Mouse (Mus musculus): ENCODE measurements around the gene Ptprd. TPM values are rescaled to one million over a fixed set of nuclear protein-coding genes. Genes with fewer than 3 reads are reported as not detected.

Gene Ptprd
- total and polyA plus RNA-seq, 3 experiments = not detected

- H3K79me2 ChIP-seq (ENCODE audit: control insufficient read depth, insufficient read depth, low read length, poor library complexity) = no peaks in the 10 kb centered on the region
Measured at GRCm38 (mm10) chr4:76297375-76297774, 1914.4 kb downstream of the Ptprd start.

GRCm38 (mm10) chr4:76292733-76293357 lies 1918.9 kb downstream of the Ptprd start:
- Histone ChIP-seq H3K27ac (ENCODE audit: control insufficient read depth, low read depth, low read length) (no peak overlapping the region), H3K4me1 (ENCODE audit: control insufficient read depth in 1 of 2, insufficient read depth in 2 of 2, low read length in 2 of 2) (no peaks in the 10 kb centered on the region), H3K9me3 (replicated peaks; ENCODE audit: insufficient read depth, low read length) (no peaks in the 10 kb centered on the region), H3K27me3 (ENCODE audit: control insufficient read depth in 1 of 2, insufficient read depth in 2 of 2, low read length in 2 of 2) (no peaks in the 10 kb centered on the region), H3K9ac (ENCODE audit: control insufficient read depth, low read depth, low read length, poor library complexity, severe bottlenecking) (no peak overlapping the region), H3K4me3 (ENCODE audit: control insufficient read depth in 1 of 2, insufficient read depth in 1 of 2, low read depth in 2 of 2, low read length in 2 of 2) (no peak overlapping the region), H3K36me3 (ENCODE audit: control insufficient read depth in 1 of 2, insufficient read depth in 2 of 2, low read length in 2 of 2) (no peaks in the 10 kb centered on the region), H3K79me2 (ENCODE audit: control insufficient read depth, insufficient read depth, low read length, poor library complexity) (no peaks in the 10 kb centered on the region)
- no peak for TF ChIP-seq POLR2AphosphoS5 (IDR thresholded peaks at IDR 0.05; ENCODE audit: borderline replicate concordance, low read depth, low read length)
- no peak for DNase-seq (ENCODE audit: low read depth, low spot score)

More at GRCm38 (mm10) chr4:76297375-76297774, 1914.4 kb downstream of the Ptprd start:
- Histone ChIP-seq H3K27ac (ENCODE audit: control insufficient read depth, low read depth, low read length) (no peak overlapping the region), H3K27me3 (ENCODE audit: control insufficient read depth in 1 of 2, insufficient read depth in 2 of 2, low read length in 2 of 2) (no peaks in the 10 kb centered on the region), H3K4me3 (ENCODE audit: control insufficient read depth in 1 of 2, insufficient read depth in 1 of 2, low read depth in 2 of 2, low read length in 2 of 2) (no peak overlapping the region), H3K9me3 (replicated peaks; ENCODE audit: insufficient read depth, low read length) (no peaks in the 10 kb centered on the region), H3K9ac (ENCODE audit: control insufficient read depth, low read depth, low read length, poor library complexity, severe bottlenecking) (no peak overlapping the region), H3K36me3 (ENCODE audit: control insufficient read depth in 1 of 2, insufficient read depth in 2 of 2, low read length in 2 of 2) (no peaks in the 10 kb centered on the region), H3K4me1 (ENCODE audit: control insufficient read depth in 1 of 2, insufficient read depth in 2 of 2, low read length in 2 of 2) (no peaks in the 10 kb centered on the region)
- no peak for DNase-seq (ENCODE audit: low read depth, low spot score)
- no peak for TF ChIP-seq SIN3A (IDR thresholded peaks at IDR 0.05; ENCODE audit: low read length)
- no peak for TF ChIP-seq TAL1 (IDR thresholded peaks at IDR 0.05; ENCODE audit: low read length)

GRCm38 (mm10) chr4:76290484-76290818 lies 1921.3 kb downstream of the Ptprd start:
- TF ChIP-seq NELFE (IDR thresholded peaks at IDR 0.05; ENCODE audit: low read depth, low read length) (no peak), SMC3 (IDR thresholded peaks at IDR 0.05; ENCODE audit: low read depth, low read length) (no peak), NRF1 (IDR thresholded peaks at IDR 0.05; ENCODE audit: insufficient read depth, low read depth, low read length, poor library complexity, severe bottlenecking) (no peak), ZKSCAN1 (IDR thresholded peaks at IDR 0.05; ENCODE audit: low read depth, low read length) (no peak), KAT2A (conservative IDR thresholded peaks at IDR 0.05; ENCODE audit: low read depth, low read length) (no peak), TCF12 (IDR thresholded peaks at IDR 0.05; ENCODE audit: low read depth, low read length) (no peak), MXI1 (IDR thresholded peaks at IDR 0.05; ENCODE audit: low read depth, low read length) (no peak)
- no peak overlapping the region for H3K9ac ChIP-seq (ENCODE audit: control insufficient read depth, low read depth, low read length, poor library complexity, severe bottlenecking)
- no peaks in the 10 kb centered on the region for H3K79me2 ChIP-seq (ENCODE audit: control insufficient read depth, insufficient read depth, low read length, poor library complexity)
- no peaks in the 10 kb centered on the region for H3K27me3 ChIP-seq (ENCODE audit: control insufficient read depth in 1 of 2, insufficient read depth in 2 of 2, low read length in 2 of 2)
- DNase-seq (ENCODE audit: low read depth, low spot score) = no peak
- no peak overlapping the region for H3K27ac ChIP-seq (ENCODE audit: control insufficient read depth, low read depth, low read length)
- H3K4me3 ChIP-seq (ENCODE audit: control insufficient read depth in 1 of 2, insufficient read depth in 1 of 2, low read depth in 2 of 2, low read length in 2 of 2) = no peak overlapping the region
- no peaks in the 10 kb centered on the region for H3K9me3 ChIP-seq (replicated peaks; ENCODE audit: insufficient read depth, low read length)
- H3K4me1 ChIP-seq (ENCODE audit: control insufficient read depth in 1 of 2, insufficient read depth in 2 of 2, low read length in 2 of 2) = no peaks in the 10 kb centered on the region
- H3K36me3 ChIP-seq (ENCODE audit: control insufficient read depth in 1 of 2, insufficient read depth in 2 of 2, low read length in 2 of 2) = no peaks in the 10 kb centered on the region

Data from MEL (cell line).